Mouse (Mus musculus) C2C12 (cell line): ENCODE results near the gene Gal3st1.

Experiments used
- CTCF ChIP-seq: IDR thresholded peaks from one replicate; pipeline ENCODE4 v1.5.1; 2011; ENCODE audit not compliant: control insufficient read depth, insufficient read depth, insufficient read length
- FOSL1 ChIP-seq: IDR thresholded peaks from one replicate; pipeline ENCODE4 v1.8.0; 2011; ENCODE audit warnings: mild to moderate bottlenecking, low read length; ENCODE audit not compliant: poor library complexity, insufficient read depth, severe bottlenecking
- MAX ChIP-seq: IDR thresholded peaks from one replicate; pipeline ENCODE4 v1.6.1; 2011; ENCODE audit warnings: mild to moderate bottlenecking, control low read depth
- MYOD1 ChIP-seq: IDR thresholded peaks from one replicate; pipeline ENCODE4 v1.6.1; 2011; ENCODE audit warnings: low read depth; ENCODE audit not compliant: control insufficient read depth, insufficient read length
- MYOG ChIP-seq: IDR thresholded peaks from one replicate; pipeline ENCODE4 v1.6.1; 2011; ENCODE audit not compliant: control insufficient read depth, insufficient read length; ENCODE audit errors: extremely low read depth
- USF1 ChIP-seq: IDR thresholded peaks from one replicate; pipeline ENCODE4 v1.6.1; 2011; ENCODE audit warnings: low read depth, mild to moderate bottlenecking, control low read depth, moderate library complexity

DNA sequence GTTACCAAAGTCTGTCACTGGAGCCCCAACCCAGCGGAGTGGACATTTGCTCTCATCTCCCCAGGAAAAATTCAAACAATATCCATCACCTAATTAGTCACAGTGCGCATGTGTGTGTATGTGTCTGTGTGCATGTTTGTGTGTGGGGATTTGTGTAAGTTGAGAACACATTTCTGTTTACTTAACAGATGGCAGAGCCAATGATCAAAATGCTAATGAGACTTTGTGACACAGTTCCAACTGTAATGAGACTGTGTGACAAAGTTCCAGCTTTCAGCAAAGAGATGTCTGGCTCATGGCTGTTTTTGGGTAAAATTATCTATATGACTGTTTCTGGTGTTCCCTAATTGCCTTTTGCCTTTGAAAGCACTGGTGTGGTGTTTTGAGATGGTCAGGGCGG is 47.1 kb upstream of the Gal3st1 start:
- TF ChIP-seq CTCF (no peak), USF1 (no peak), MAX (no peak), MYOG (no peak), MYOD1 (no peak), FOSL1 (no peak)
